Mouse (Mus musculus) thymus, postnatal 4 days (tissue): Measurements from ENCODE around the gene Pla2g12a.

ENCODE experiments used
- DNase-seq: peaks from one replicate; pipeline ENCODE4 v3.0.0; 2021

The Pla2g12a gene

GRCm38 (mm10) chr3:129878405-129879021 lies at the start of gene Pla2g12a:
Pla2g12a (plus strand) TSS chr3:129878606.
- DNase-seq, result peak; percentile 95

DNA sequence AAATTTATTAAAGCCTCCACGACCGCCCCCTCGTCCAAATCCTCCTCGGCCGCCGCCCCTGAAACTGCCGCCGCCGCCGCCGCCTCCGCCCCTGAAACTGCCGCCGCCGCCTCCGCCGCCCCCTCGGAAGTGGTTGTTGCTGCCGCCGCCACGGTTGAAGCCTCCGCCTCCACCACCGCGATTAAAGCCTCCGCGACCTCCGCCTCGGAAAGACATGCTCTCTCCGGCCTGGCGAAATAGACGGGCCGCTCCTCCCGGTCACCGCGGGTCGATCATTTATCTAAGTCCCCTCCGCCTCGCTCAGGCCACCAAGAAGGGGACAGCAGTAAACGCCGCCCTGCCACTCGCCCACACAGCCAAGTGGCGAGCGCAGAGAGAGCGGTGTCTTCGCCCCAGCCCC lies 47.8 kb upstream of the Pla2g12a start:
- DNase-seq, result peak; percentile 80

DNA sequence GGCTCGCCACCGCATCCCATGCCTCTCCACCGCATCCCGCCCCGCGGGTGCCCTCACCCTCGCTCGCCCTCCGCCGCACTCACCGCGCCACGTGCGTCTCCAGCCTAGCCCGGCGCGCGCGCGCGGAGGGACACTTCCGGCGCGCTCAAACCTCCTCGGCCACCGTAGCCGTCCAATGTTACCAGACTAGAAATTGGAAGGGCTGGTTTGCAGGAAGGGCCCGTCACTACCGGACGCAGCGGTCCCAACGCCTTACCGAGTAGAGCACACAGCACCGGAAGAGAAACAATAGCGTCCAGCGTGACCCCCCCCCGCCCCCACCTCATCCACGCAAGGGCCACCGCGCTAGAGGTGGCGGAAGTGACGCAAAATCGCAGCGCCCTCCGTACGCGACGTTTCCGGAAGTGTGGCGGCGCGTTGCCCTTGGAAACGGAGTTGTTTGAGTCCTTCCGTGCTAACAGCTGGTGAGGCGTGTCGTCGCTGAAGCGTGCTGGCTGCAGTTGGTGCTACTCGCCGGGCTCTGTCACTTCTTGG lies 47.3 kb upstream of the Pla2g12a start, which contains the start of gene Gar1:
Gene Gar1, minus strand, starts transcription at position 362 of the 534 bp plus-strand sequence.
- peak; percentile 96 for DNase-seq

- no peak for DNase-seq
These were observed 42.9 kb upstream of the Pla2g12a start, which contains the start of gene Cfi for GRCm38 (mm10) chr3:129835388-129835934. Cfi (plus strand) TSS chr3:129835884.

- DNase-seq, result no peak
These were observed 42.2 kb upstream of the Pla2g12a start for GRCm38 (mm10) chr3:129836051-129836697.

GRCm38 (mm10) chr3:129836965-129837364 lies 41.4 kb upstream of the Pla2g12a start:
- DNase-seq, result no peak

- no peak for DNase-seq
These were observed 40.4 kb upstream of the Pla2g12a start for GRCm38 (mm10) chr3:129838017-129838416.

- no peak for DNase-seq
These were observed 32.5 kb upstream of the Pla2g12a start for GRCm38 (mm10) chr3:129845868-129846267.

GRCm38 (mm10) chr3:129846846-129847245 lies 31.6 kb upstream of the Pla2g12a start:
- no peak for DNase-seq

DNA sequence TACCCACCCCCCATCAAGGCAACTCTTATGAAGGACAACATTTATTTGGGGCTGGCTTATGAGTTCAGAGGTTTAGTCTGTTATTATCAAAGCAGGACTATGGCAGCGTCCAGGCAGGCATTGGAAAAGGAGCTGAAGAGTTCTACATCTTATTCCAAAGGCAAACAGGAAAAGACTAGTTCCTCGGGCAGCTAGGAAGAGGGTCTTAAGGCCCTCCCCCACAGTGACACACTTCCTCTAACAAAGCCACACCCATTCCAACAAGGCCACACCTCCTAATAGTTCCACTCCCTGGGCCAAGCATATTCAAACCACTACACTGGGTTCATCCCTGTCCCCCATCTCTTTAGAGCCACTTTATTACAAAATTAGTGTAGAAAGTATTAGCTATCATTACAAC lies 15.8 kb upstream of the Pla2g12a start:
- DNase-seq, result no peak

DNA sequence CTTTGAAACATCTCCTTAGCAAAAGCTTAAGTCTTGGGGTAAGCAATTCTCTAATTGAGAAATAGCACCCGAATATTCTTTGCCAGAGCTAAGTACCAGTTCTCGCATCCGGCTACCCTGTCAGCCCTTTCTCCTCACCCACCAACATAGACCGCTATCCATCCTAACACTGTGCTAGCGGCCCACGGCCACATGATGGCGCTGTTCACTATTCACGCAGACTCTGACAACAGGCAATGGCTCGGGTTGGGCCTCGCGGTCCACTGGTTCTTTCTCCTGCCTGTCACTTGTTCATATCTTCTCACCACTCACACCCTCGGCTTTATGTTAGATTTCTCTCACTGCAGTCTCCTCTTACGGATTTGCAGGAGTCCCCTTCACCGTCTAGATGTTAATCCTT lies 14.7 kb upstream of the Pla2g12a start:
- peak; percentile 77 for DNase-seq

GRCm38 (mm10) chr3:129877327-129877726 lies 1.1 kb upstream of the Pla2g12a start:
- no peak for DNase-seq

DNA sequence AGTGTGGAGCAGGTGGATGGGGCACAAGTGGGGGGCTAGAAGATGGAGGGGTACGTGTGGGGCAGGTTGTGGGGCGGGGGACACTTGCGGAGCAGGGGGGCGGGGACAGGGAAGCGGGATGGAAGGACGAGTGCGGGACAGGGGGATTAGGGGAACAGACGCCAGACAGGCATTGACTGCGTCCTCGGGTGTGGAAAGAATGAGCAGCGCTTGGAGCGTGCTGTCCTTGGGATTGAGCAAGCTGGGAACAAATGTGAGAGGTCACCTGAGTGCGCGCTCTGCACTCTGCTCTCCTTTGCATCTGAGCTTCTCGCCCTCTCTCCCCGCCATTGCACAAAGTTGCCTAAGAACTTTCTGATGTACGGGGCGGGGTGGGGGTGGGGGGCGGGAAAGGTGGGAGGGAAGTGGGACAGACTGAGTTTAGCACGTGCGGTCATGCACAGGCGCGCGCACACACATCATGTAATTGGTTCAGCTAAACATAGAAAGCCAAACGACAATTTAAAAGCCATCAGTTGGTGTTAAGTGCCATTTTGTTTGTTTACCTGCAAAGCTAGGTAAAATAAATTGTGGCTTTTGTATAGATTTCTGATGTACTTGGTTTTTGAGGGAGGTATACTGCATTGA lies 838 bp downstream of the Pla2g12a start:
- DNase-seq, result no peak

DNA sequence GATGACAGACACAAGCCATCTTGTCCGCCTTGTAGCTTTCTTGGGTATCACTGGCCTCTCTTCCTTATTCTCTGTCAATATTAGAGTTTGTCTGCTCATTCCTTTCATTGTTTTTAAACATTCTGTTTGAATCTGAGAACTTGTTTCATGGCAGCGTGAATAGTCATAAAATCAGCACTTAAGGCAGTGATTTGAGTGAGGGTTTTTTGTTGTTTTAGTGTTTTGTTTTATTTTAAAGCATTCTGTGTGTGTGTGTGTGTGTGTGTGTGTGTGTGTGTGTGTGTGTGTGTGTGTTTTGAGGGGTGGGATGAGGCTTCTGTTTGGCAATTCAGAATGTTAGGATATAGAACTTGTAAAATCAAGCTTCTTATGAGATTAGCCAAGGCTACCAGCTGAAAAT lies 1.5 kb downstream of the Pla2g12a start:
- no peak for DNase-seq

GRCm38 (mm10) chr3:129880925-129881593 lies 2.7 kb downstream of the Pla2g12a start:
- DNase-seq, result peak; percentile 54

DNA sequence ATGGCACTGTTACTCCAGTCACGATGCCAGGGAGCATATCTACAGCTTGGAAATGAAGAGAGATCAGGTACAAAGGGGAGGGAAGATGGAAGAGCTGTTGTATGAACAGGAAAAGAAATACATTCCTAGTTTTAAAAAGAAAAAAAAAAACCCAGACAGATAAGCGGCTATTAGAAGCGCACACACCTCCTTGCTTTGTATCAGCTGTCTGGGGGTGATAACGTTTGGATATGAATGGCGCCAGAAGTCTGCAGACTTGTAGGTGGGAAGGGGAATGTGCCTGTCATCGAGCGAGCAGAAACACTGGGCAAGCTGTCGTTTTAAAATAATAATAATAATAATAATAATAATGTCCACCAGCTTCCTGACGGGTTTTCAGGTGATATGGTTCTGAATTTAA lies 7.2 kb downstream of the Pla2g12a start:
- DNase-seq, result no peak

GRCm38 (mm10) chr3:129886430-129886829 lies 8.0 kb downstream of the Pla2g12a start:
- DNase-seq, result no peak

GRCm38 (mm10) chr3:129887779-129888517 lies 9.5 kb downstream of the Pla2g12a start:
- no peak for DNase-seq

GRCm38 (mm10) chr3:129892003-129892402 lies 13.6 kb downstream of the Pla2g12a start:
- DNase-seq, result no peak

GRCm38 (mm10) chr3:129893143-129893542 lies 14.7 kb downstream of the Pla2g12a start:
- no peak for DNase-seq

DNA sequence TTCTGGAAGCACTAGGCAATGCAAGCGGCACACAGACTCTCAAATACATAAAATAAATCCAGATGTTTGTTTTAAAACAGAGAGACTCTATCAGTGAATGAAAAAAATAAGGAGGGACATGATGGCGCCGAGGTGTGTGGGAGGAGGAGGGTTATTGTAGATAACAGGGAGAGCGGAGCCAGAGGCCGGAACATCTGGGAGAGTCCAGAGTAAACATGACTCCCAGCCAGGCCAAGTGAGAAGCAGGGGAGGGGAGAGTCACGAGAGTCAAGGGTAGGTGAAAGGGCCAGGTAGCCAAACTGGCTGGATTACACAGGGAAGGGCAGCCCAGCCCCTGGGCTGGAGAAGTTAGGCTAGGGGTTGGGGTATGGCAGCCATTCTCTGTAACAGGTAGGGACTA lies 18.2 kb downstream of the Pla2g12a start:
- no peak for DNase-seq

- DNase-seq, result peak; percentile 46
These were observed 20.5 kb downstream of the Pla2g12a start for GRCm38 (mm10) chr3:129898886-129899285.
